Mouse (Mus musculus) thymus, adult 2 months (tissue): ENCODE results near the gene Nsd2. TPM values are rescaled to one million over a fixed set of nuclear protein-coding genes. Genes with fewer than 3 reads are reported as not detected.

Experiments used
- DNase-seq: peaks from one replicate; pipeline ENCODE4 v3.0.0; 2021
- H3K27ac ChIP-seq: fragments of 200-500 bp; 2 replicates; pipeline ENCODE4 v1.5.1; 2012; ENCODE audit warnings: low read length, control low read depth; ENCODE audit not compliant: control insufficient read depth, insufficient read depth
- H3K27me3 ChIP-seq: fragments of 200-500 bp; 2 replicates; pipeline ENCODE4 v1.6.1; 2012; ENCODE audit warnings: mild to moderate bottlenecking, low read length, moderate library complexity, mixed read lengths; ENCODE audit not compliant: control insufficient read depth, insufficient read depth
- H3K36me3 ChIP-seq: fragments of 200-500 bp; 2 replicates; pipeline ENCODE4 v1.6.1; 2012; ENCODE audit warnings: mild to moderate bottlenecking, low read length, moderate library complexity; ENCODE audit not compliant: control insufficient read depth, insufficient read depth
- H3K4me1 ChIP-seq: fragments of 200-500 bp; replicated peaks from 2 replicates; pipeline ENCODE4 v1.6.1; 2012; ENCODE audit warnings: low read length; ENCODE audit not compliant: control insufficient read depth, insufficient read depth
- H3K4me3 ChIP-seq: fragments of 200-500 bp; 2 replicates; pipeline ENCODE4 v1.5.1; 2012; ENCODE audit warnings: mild to moderate bottlenecking, low read length, control low read depth, moderate library complexity; ENCODE audit not compliant: control insufficient read depth, insufficient read depth
- CTCF ChIP-seq: fragments of 200-500 bp; IDR thresholded peaks from 2 replicates; pipeline ENCODE4 v1.5.1; 2012; ENCODE audit warnings: mild to moderate bottlenecking, control low read depth, low read length, moderate library complexity, borderline replicate concordance; ENCODE audit not compliant: control insufficient read depth, poor library complexity, insufficient read depth; ENCODE audit errors: extremely low read depth
- POLR2A ChIP-seq: fragments of 200-500 bp; IDR thresholded peaks from 2 replicates; pipeline ENCODE4 v1.6.1; 2012; ENCODE audit warnings: mild to moderate bottlenecking, low read length, control low read depth, moderate library complexity; ENCODE audit not compliant: control insufficient read depth, poor library complexity, insufficient read depth; ENCODE audit errors: extremely low read depth
- WGBS: fragments of 180-500 bp; shearing (Covaris S2); methylation state at CpG from one replicate; pipeline ENCODE4 v1.1.7; 2018; 5-methylcytosine and 5-hydroxymethylcytosine counted together
- polyA plus RNA-seq: library from polyadenylated mRNA; depleted of rRNA; stranded (reverse); fragments of >200 nt; gene quantifications from 2 replicates; pipeline ENCODE4 v1.2.3, GENCODE M21; 2012

Gene Nsd2
- polyA plus RNA-seq, 1 experiment = 53.3 TPM

DNA sequence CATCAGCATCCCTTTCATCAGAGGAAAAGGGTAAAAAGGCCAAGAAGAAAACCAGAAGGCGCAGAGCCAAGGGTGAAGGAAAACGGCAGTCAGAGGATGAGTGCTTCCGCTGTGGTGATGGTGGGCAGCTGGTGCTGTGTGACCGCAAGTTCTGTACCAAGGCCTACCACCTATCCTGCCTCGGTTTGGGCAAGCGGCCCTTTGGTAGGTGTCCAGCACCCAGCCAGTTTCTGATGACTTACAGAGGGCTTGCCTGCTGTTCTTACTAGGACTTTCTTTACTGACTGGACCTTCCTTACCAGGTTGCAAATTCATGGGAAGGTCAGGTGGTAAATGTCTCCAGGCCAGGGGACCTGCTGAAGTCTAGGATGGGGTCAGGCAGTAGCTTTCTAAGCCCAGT, 72.9 kb downstream of the Nsd2 start:
- WGBS = 94% methylated on average over 6 of the region's 6 CpGs
- Histone ChIP-seq H3K27ac (no peak overlapping the region), H3K27me3 (no peaks in the 10 kb centered on the region), H3K4me1 (no peaks in the 10 kb centered on the region), H3K36me3 (peaks cover 87% of the 10 kb centered on the region), H3K4me3 (no peak overlapping the region)
- no peak for TF ChIP-seq CTCF
- no peak for TF ChIP-seq POLR2A
- DNase-seq = no peak

DNA sequence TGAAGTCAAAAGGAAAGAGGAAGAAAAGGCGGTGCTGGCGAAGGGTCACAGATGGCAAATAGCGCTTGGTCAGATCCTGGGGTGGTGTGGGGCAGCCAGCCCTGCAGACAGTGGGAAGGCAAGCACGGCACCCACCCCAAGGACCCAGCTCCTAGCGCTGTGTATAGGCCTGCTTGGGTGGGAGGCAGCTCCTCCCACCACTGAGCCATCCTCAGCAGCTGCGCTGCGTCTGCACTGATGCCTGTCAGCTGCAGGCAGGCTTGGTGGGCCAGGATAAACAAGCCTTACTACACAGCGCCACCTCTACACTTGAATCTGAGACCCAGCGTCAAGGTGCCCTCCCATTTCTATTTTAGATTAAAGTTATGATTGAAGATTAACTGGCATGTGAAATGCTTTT, 74.6 kb downstream of the Nsd2 start:
- WGBS = 97% methylated on average over 9 of the region's 9 CpGs
- Histone ChIP-seq H3K36me3 (peaks cover 96% of the 10 kb centered on the region), H3K4me3 (no peak overlapping the region), H3K4me1 (no peaks in the 10 kb centered on the region), H3K27ac (no peak overlapping the region), H3K27me3 (no peaks in the 10 kb centered on the region)
- DNase-seq = no peak
- TF ChIP-seq POLR2A (no peak), CTCF (no peak)

DNA sequence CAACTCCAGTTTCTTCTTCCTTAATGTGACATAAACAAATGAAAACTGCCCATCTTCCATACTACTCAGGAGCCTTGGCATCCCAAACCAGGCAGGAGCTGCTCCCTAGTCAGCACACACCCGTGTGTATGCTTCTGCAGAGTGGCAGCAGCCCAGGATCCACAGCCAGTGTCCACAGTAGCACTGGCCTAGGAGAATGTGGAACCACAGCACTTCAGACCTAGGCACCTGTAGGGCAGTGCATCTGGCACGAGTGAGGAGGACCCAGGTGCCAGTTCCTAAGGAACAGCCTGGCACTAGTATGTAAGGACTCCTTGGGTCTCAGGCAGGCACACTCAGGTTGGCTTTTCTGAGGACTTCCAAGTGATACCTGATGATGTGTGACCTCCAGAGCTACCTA, 76.6 kb downstream of the Nsd2 start:
- H3K27me3 ChIP-seq = no peaks in the 10 kb centered on the region
- no peak overlapping the region for H3K27ac ChIP-seq
- no peaks in the 10 kb centered on the region for H3K4me1 ChIP-seq
- no peak for DNase-seq
- no peak for TF ChIP-seq CTCF
- no peak for TF ChIP-seq POLR2A
- 93% methylated on average over 2 of the region's 2 CpGs for WGBS
- H3K4me3 ChIP-seq = no peak overlapping the region
- peaks cover 92% of the 10 kb centered on the region for H3K36me3 ChIP-seq

GRCm38 (mm10) chr5:33898671-33899070, 78.1 kb downstream of the Nsd2 start:
- Histone ChIP-seq H3K4me1 (no peaks in the 10 kb centered on the region), H3K36me3 (peaks cover 89% of the 10 kb centered on the region), H3K4me3 (no peak overlapping the region), H3K27ac (no peak overlapping the region), H3K27me3 (no peaks in the 10 kb centered on the region)
- 97% methylated on average over 9 of the region's 9 CpGs for WGBS
- DNase-seq = no peak
- no peak for TF ChIP-seq CTCF
- no peak for TF ChIP-seq POLR2A

GRCm38 (mm10) chr5:33899245-33899644, 78.7 kb downstream of the Nsd2 start:
- WGBS = 96% methylated on average over 3 of the region's 3 CpGs
- Histone ChIP-seq H3K27ac (no peak overlapping the region), H3K36me3 (peaks cover 83% of the 10 kb centered on the region), H3K27me3 (no peaks in the 10 kb centered on the region), H3K4me1 (no peaks in the 10 kb centered on the region), H3K4me3 (no peak overlapping the region)
- DNase-seq = no peak
- TF ChIP-seq POLR2A (no peak), CTCF (no peak)

DNA sequence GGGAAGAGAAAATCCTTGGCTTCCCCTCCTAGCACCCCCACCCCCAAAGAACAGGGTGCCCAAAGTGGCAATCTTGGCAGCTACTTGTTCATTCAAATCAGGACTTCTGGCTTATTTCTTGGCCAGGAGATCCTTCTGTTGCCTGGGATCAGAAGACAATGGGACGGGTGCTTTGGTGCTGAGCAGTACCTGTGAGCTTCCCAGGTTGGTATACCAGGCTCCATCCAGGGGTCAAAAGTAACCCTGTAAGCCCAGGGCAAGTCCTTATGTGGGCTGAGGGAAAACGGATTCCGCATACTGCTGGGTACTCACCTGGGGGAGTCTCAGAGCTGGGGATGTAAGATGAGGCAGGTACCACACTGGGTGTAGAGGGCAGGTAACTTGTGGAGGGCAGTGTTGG, 79.6 kb downstream of the Nsd2 start:
- Histone ChIP-seq H3K27ac (no peak overlapping the region), H3K27me3 (no peaks in the 10 kb centered on the region), H3K4me1 (no peaks in the 10 kb centered on the region), H3K36me3 (peaks cover 74% of the 10 kb centered on the region), H3K4me3 (no peak overlapping the region)
- no peak for TF ChIP-seq POLR2A
- TF ChIP-seq CTCF = no peak
- DNase-seq = no peak
- WGBS = 99% methylated on average over 3 of the region's 3 CpGs

DNA sequence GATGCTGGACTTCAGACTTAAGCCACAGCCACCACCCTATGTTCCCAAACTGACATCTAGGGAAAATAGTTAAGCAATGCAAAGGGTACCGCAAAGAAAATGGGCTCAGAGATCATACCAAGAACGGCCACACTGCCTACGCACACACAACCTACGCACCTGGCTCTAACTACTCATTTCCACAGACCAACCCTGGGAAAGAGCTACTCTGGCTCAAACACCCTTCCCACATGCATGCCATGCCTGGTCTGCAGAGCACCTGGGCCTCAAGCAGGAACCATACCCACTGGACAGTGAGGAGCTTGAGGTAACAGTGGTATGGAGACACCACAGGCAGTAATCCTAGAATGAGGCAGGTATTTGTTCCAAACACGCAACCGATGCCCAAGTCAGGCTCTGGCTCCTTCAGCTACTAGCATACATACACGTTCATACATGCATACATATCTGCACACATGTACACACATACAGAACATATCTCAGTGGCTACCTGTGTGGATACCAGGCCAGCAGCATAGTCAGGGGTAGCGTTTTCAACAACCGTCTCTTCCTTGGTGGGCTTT, 80.3 kb downstream of the Nsd2 start:
- TF ChIP-seq CTCF (no peak), POLR2A (no peak)
- H3K27ac ChIP-seq = no peak overlapping the region
- H3K4me3 ChIP-seq = no peak overlapping the region
- H3K27me3 ChIP-seq = no peaks in the 10 kb centered on the region
- no peaks in the 10 kb centered on the region for H3K4me1 ChIP-seq
- WGBS = 98% methylated on average over 9 of the region's 9 CpGs
- DNase-seq = no peak
- H3K36me3 ChIP-seq = peaks cover 69% of the 10 kb centered on the region

GRCm38 (mm10) chr5:33901278-33901677, 80.8 kb downstream of the Nsd2 start:
- no peak for DNase-seq
- TF ChIP-seq POLR2A (no peak), CTCF (no peak)
- no peaks in the 10 kb centered on the region for H3K4me1 ChIP-seq
- WGBS = 91% methylated on average over 3 of the region's 3 CpGs
- H3K36me3 ChIP-seq = peaks cover 64% of the 10 kb centered on the region
- no peaks in the 10 kb centered on the region for H3K27me3 ChIP-seq
- H3K27ac ChIP-seq = no peak overlapping the region
- H3K4me3 ChIP-seq = no peak overlapping the region
